Mouse (Mus musculus): ENCODE measurements at regions not wholly inside any gene's neighbourhood (a gene's known extent, or its start where the extent isn't known, plus 50 kb on each side); places are given as distances from the start of the nearest gene placed in this dataset.
"Not testable (repeated sequence)": the region's sequence is repeated elsewhere in the genome, so short reads cannot be mapped to it uniquely, and the experiment has no call there.

- WGBS = 67% methylated on average over 1 of the region's 1 CpGs
- no peak overlapping the region for H3K4me3 ChIP-seq
- no peaks in the 10 kb centered on the region for H3K9me3 ChIP-seq
- H3K4me1 ChIP-seq = no peaks in the 10 kb centered on the region
- ATAC-seq (ENCODE audit: low FRiP score, low read depth) = no peak
- H3K9ac ChIP-seq = no peak overlapping the region
- H3K36me3 ChIP-seq = no peaks in the 10 kb centered on the region
- no peaks in the 10 kb centered on the region for H3K27me3 ChIP-seq (replicated peaks)
- no peak overlapping the region for H3K27ac ChIP-seq
- H3K4me2 ChIP-seq (replicated peaks) = no peak overlapping the region
Observed at GRCm38 (mm10) chr14:114220868-114221267, 871.1 kb upstream of the Gpc5 start.

- no peak overlapping the region for H3K9ac ChIP-seq
- H3K4me2 ChIP-seq (replicated peaks) = no peak overlapping the region
- no peaks in the 10 kb centered on the region for H3K4me1 ChIP-seq
- WGBS = 79% methylated on average over 2 of the region's 2 CpGs
- ATAC-seq (ENCODE audit: low FRiP score, low read depth) = no peak
- no peaks in the 10 kb centered on the region for H3K36me3 ChIP-seq
- H3K9me3 ChIP-seq = no peaks in the 10 kb centered on the region
- no peak overlapping the region for H3K4me3 ChIP-seq
- H3K27ac ChIP-seq = no peak overlapping the region
- H3K27me3 ChIP-seq (replicated peaks) = no peaks in the 10 kb centered on the region
Observed at GRCm38 (mm10) chr14:114230711-114231110, 861.3 kb upstream of the Gpc5 start.

DNA sequence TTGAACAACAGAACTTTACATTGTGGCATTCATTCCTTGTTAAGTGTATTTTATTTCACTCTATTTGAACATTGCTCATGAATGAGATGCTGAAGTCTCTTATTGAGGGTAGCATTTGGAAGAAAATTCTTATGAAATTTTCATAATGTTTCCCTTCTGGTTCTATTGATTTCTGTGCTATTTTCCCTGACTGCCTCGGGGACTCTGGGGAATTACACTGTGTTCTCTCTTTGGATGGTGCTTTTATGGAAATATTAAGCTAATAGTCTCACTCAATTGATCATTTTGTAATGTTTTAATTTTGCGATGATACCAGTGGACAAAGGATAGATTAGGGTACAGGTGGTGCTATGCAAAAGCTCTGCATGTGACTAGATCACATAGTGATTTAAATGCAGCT, 837.0 kb upstream of the Gpc5 start:
- no peaks in the 10 kb centered on the region for H3K27me3 ChIP-seq (replicated peaks)
- H3K4me3 ChIP-seq = no peak overlapping the region
- H3K36me3 ChIP-seq = no peaks in the 10 kb centered on the region
- ATAC-seq (ENCODE audit: low FRiP score, low read depth) = no peak
- 69% methylated on average over 2 of the region's 2 CpGs for WGBS
- H3K9me3 ChIP-seq = no peaks in the 10 kb centered on the region
- H3K4me1 ChIP-seq = no peaks in the 10 kb centered on the region
- H3K4me2 ChIP-seq (replicated peaks) = no peak overlapping the region
- no peak overlapping the region for H3K9ac ChIP-seq
- H3K27ac ChIP-seq = no peak overlapping the region

GRCm38 (mm10) chr14:114261657-114262056, 830.4 kb upstream of the Gpc5 start:
- H3K36me3 ChIP-seq = no peaks in the 10 kb centered on the region
- 89% methylated on average over 2 of the region's 2 CpGs for WGBS
- no peaks in the 10 kb centered on the region for H3K9me3 ChIP-seq
- no peak overlapping the region for H3K9ac ChIP-seq
- no peak overlapping the region for H3K4me2 ChIP-seq (replicated peaks)
- no peak overlapping the region for H3K4me3 ChIP-seq
- H3K4me1 ChIP-seq = no peaks in the 10 kb centered on the region
- H3K27ac ChIP-seq = no peak overlapping the region
- H3K27me3 ChIP-seq (replicated peaks) = no peaks in the 10 kb centered on the region
- ATAC-seq (ENCODE audit: low FRiP score, low read depth) = no peak

DNA sequence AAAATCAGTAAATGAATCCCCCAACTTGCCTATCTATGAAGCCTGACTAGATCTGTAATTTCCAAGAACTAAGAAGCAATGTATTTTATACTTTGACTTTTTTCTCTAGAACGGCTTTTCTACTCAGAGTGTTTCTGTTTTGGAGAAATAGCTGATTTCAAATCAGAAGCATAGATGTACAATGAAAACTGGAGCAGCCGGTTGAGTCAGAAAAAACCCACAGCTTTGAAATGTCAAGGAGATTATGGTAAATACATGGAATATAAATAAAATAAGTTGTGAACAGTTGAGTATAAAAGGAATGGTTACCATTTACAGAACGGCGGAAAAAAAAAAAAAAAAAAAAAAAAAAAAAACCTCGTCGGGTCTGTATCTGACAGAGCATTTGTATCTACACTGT, 791.4 kb upstream of the Gpc5 start:
- Histone ChIP-seq H3K36me3 (no peaks in the 10 kb centered on the region), H3K9ac (no peak overlapping the region), H3K4me1 (no peaks in the 10 kb centered on the region), H3K27ac (no peak overlapping the region), H3K4me3 (no peak overlapping the region), H3K9me3 (no peaks in the 10 kb centered on the region), H3K27me3 (replicated peaks) (no peaks in the 10 kb centered on the region), H3K4me2 (replicated peaks) (no peak overlapping the region)
- no peak for ATAC-seq (ENCODE audit: low FRiP score, low read depth)
- 94% methylated on average over 6 of the region's 6 CpGs for WGBS

- Histone ChIP-seq H3K27me3 (replicated peaks) (no peaks in the 10 kb centered on the region), H3K9ac (no peak overlapping the region), H3K36me3 (no peaks in the 10 kb centered on the region), H3K27ac (no peak overlapping the region), H3K4me2 (replicated peaks) (no peak overlapping the region), H3K4me1 (no peaks in the 10 kb centered on the region), H3K9me3 (no peaks in the 10 kb centered on the region), H3K4me3 (no peak overlapping the region)
- no peak for ATAC-seq (ENCODE audit: low FRiP score, low read depth)
- 88% methylated on average over 2 of the region's 2 CpGs for WGBS
Observed at GRCm38 (mm10) chr14:114307479-114307878, 784.5 kb upstream of the Gpc5 start.

- Histone ChIP-seq H3K27me3 (replicated peaks) (no peaks in the 10 kb centered on the region), H3K4me3 (no peak overlapping the region), H3K36me3 (no peaks in the 10 kb centered on the region), H3K9me3 (no peaks in the 10 kb centered on the region), H3K4me2 (replicated peaks) (no peak overlapping the region), H3K27ac (no peak overlapping the region), H3K4me1 (no peaks in the 10 kb centered on the region), H3K9ac (no peak overlapping the region)
- ATAC-seq (ENCODE audit: low FRiP score, low read depth) = 0 out of 2 replicates have a peak, but pooled peaks have one; percentile 9
- 87% methylated on average over 6 of the region's 6 CpGs for WGBS
Observed at GRCm38 (mm10) chr14:114332662-114333061, 759.4 kb upstream of the Gpc5 start.

DNA sequence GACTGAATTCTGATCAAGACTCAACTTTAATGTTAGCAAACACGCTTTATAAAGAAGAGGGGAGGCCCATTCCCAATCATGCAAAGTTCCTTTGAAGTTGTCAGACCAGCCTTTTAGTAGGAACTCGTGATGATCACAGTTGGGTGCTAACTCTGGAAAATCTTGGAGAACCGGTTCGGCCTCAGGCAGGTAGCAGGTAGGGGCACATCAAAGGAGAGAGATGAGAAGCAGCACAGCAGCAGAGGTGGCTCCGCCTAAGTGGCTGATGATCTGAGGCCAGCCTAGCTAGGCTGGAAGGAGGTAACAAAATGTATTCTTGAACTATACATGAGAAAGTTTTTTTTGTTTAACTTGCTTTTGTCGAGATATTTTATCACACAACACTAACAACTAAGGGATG, 742.7 kb upstream of the Gpc5 start:
- WGBS = 70% methylated on average over 6 of the region's 6 CpGs
- H3K9me3 ChIP-seq = no peaks in the 10 kb centered on the region
- H3K4me2 ChIP-seq (replicated peaks) = no peak overlapping the region
- ATAC-seq (ENCODE audit: low FRiP score, low read depth) = no peak
- no peaks in the 10 kb centered on the region for H3K4me1 ChIP-seq
- H3K27me3 ChIP-seq (replicated peaks) = no peaks in the 10 kb centered on the region
- no peak overlapping the region for H3K9ac ChIP-seq
- no peak overlapping the region for H3K4me3 ChIP-seq
- H3K27ac ChIP-seq = no peak overlapping the region
- no peaks in the 10 kb centered on the region for H3K36me3 ChIP-seq

GRCm38 (mm10) chr14:114349816-114350215, 742.2 kb upstream of the Gpc5 start:
- H3K27ac ChIP-seq; H3K27me3 ChIP-seq (replicated peaks); H3K4me3 ChIP-seq; H3K36me3 ChIP-seq; H3K4me1 ChIP-seq; H3K9ac ChIP-seq; H3K9me3 ChIP-seq; H3K4me2 ChIP-seq (replicated peaks); ATAC-seq (ENCODE audit: low FRiP score, low read depth): not testable (repeated sequence)
- 81% methylated on average over 9 of the region's 11 CpGs for whole genome bisulfite sequencing

GRCm38 (mm10) chr14:114352307-114352706, 739.7 kb upstream of the Gpc5 start:
- Histone ChIP-seq H3K4me1 (no peaks in the 10 kb centered on the region), H3K36me3 (no peaks in the 10 kb centered on the region), H3K9me3 (no peaks in the 10 kb centered on the region), H3K9ac (no peak overlapping the region), H3K4me3 (no peak overlapping the region), H3K27ac (no peak overlapping the region), H3K27me3 (replicated peaks) (no peaks in the 10 kb centered on the region), H3K4me2 (replicated peaks) (no peak overlapping the region)
- 95% methylated on average over 5 of the region's 5 CpGs for WGBS
- ATAC-seq (ENCODE audit: low FRiP score, low read depth) = no peak

DNA sequence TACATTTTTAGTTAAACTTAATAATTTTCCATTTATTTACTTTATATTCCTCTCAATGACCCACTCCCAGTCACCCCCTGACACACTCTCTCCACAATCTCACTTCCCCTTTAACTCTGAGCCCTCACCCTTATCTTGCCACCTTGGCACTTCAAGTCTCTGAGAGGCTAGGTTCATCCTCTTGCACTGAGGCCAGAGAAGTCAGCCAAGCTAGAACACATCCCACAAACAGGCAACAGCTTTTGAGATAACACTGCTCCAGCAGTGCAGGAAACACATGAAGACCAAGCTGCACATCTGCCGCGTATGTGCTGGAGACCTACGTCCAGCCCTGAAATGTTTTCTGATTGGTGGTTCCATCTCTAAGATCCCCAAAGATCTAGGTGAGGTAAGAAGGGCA, 717.2 kb upstream of the Gpc5 start:
- ATAC-seq (ENCODE audit: low FRiP score, low read depth) = no peak

GRCm38 (mm10) chr14:114398861-114399557, 693.0 kb upstream of the Gpc5 start:
- no peak overlapping the region for H3K27ac ChIP-seq
- no peaks in the 10 kb centered on the region for H3K4me1 ChIP-seq
- H3K9ac ChIP-seq = no peak overlapping the region
- H3K4me3 ChIP-seq = no peak overlapping the region
- no peaks in the 10 kb centered on the region for H3K9me3 ChIP-seq
- no peaks in the 10 kb centered on the region for H3K27me3 ChIP-seq (replicated peaks)
- peak; percentile 61 for ATAC-seq (ENCODE audit: low FRiP score, low read depth)
- H3K4me2 ChIP-seq (replicated peaks) = no peak overlapping the region
- WGBS = 64% methylated on average over 3 of the region's 3 CpGs
- H3K36me3 ChIP-seq = no peaks in the 10 kb centered on the region

More for the DNA sequence above, 717.2 kb upstream of the Gpc5 start:
- no peaks in the 10 kb centered on the region for H3K27me3 ChIP-seq (replicated peaks)
- no peak overlapping the region for H3K4me2 ChIP-seq (replicated peaks)
- 96% methylated on average over 3 of the region's 3 CpGs for WGBS
- no peaks in the 10 kb centered on the region for H3K36me3 ChIP-seq
- H3K27ac ChIP-seq = no peak overlapping the region
- no peaks in the 10 kb centered on the region for H3K4me1 ChIP-seq
- no peak overlapping the region for H3K9ac ChIP-seq
- H3K9me3 ChIP-seq = no peaks in the 10 kb centered on the region
- no peak overlapping the region for H3K4me3 ChIP-seq

DNA sequence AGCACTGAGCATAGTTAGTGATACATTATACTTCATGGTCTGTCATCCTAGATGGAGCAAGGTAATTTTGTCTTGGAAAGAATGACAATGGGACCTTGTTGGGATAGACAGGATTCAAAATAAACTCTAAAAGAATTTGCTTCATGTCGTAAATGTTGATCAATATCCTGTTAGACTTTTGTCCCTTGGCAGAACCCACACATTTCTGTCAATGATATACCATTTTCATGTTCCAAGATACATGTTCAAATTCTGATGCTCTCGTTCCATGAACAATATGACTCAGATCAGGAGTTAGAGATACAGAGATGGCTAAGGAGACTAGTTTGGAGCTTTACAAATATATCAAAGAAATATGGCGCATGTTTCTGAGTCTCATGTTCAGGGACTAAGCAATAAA, 673.2 kb upstream of the Gpc5 start:
- Histone ChIP-seq H3K27me3 (replicated peaks) (no peaks in the 10 kb centered on the region), H3K4me1 (no peaks in the 10 kb centered on the region), H3K9ac (no peak overlapping the region), H3K4me2 (replicated peaks) (no peak overlapping the region), H3K4me3 (no peak overlapping the region), H3K36me3 (no peaks in the 10 kb centered on the region), H3K9me3 (no peaks in the 10 kb centered on the region), H3K27ac (no peak overlapping the region)
- WGBS = 90% methylated on average over 3 of the region's 3 CpGs
- ATAC-seq (ENCODE audit: low FRiP score, low read depth) = no peak
